Mouse (Mus musculus) lung, embryonic 16.5 days (tissue): ENCODE measurements at regions not wholly inside any gene's neighbourhood (a gene's known extent, or its start where the extent isn't known, plus 50 kb on each side); places are given as distances from the start of the nearest gene placed in this dataset.

Source experiments
- ATAC-seq: fragments of 200-750 bp; cut with Nextera tagmentation; 2 replicates; pipeline ENCODE4 v1.8.0; 2017; ENCODE audit warnings: low read depth, mild to moderate bottlenecking, moderate library complexity
- H3K27ac ChIP-seq: fragments of 300-500 bp; sonication (generic); 2 replicates; pipeline ENCODE4 v1.5.1; 2014; ENCODE audit warnings: mild to moderate bottlenecking, control low read depth, low read length
- H3K27me3 ChIP-seq: fragments of 300-500 bp; sonication (generic); 2 replicates; pipeline ENCODE4 v1.6.1; 2014; ENCODE audit warnings: low read depth, low read length, mixed read lengths; ENCODE audit not compliant: control insufficient read depth, insufficient read depth
- H3K36me3 ChIP-seq: fragments of 300-500 bp; sonication (generic); 2 replicates; pipeline ENCODE4 v1.6.1; 2014; ENCODE audit warnings: low read length; ENCODE audit not compliant: control insufficient read depth, insufficient read depth
- H3K4me1 ChIP-seq: fragments of 300-500 bp; sonication (generic); replicated peaks from 2 replicates; pipeline ENCODE4 v1.6.1; 2014; ENCODE audit warnings: low read length, mixed read lengths; ENCODE audit not compliant: control insufficient read depth, insufficient read depth
- H3K4me2 ChIP-seq: fragments of 300-500 bp; sonication (generic); 2 replicates; pipeline ENCODE4 v1.6.1; 2014; ENCODE audit warnings: low read depth, low read length, control low read depth
- H3K4me3 ChIP-seq: fragments of 300-500 bp; sonication (generic); 2 replicates; pipeline ENCODE4 v1.5.1; 2014; ENCODE audit warnings: mild to moderate bottlenecking, low read length, control low read depth
- H3K9ac ChIP-seq: fragments of 300-500 bp; sonication (generic); 2 replicates; pipeline ENCODE4 v1.6.1; 2014; ENCODE audit warnings: low read length, control low read depth
- H3K9me3 ChIP-seq: fragments of 300-500 bp; sonication (generic); 2 replicates; pipeline ENCODE4 v1.6.1; 2016; ENCODE audit warnings: low read length; ENCODE audit not compliant: control insufficient read depth
- WGBS: fragments of 180-500 bp; shearing (Covaris S2); extraction: QIAGEN DNeasy Blood & Tissue Kit; methylation state at CpG from one replicate; pipeline ENCODE4 v1.1.7; 2014; 5-methylcytosine and 5-hydroxymethylcytosine counted together

GRCm38 (mm10) chr13:99764097-99764714 is 136.7 kb downstream of the Cartpt start:
- H3K4me1 ChIP-seq, result peaks cover 2% of the 10 kb centered on the region; the same call in 1 of the 2 replicates
- H3K4me3 ChIP-seq, result no peak overlapping the region
- H3K36me3 ChIP-seq, result no peaks in the 10 kb centered on the region
- H3K27ac ChIP-seq, result no peak overlapping the region
- no peak overlapping the region for H3K9ac ChIP-seq
- WGBS, result 73% methylated on average over 6 of the region's 6 CpGs
- no peak for ATAC-seq
- H3K9me3 ChIP-seq, result no peaks in the 10 kb centered on the region
- no peak overlapping the region for H3K4me2 ChIP-seq
- no peaks in the 10 kb centered on the region for H3K27me3 ChIP-seq

- no peak overlapping the region for H3K4me2 ChIP-seq
- H3K9me3 ChIP-seq, result no peaks in the 10 kb centered on the region
- no peaks in the 10 kb centered on the region for H3K36me3 ChIP-seq
- peaks cover 2% of the 10 kb centered on the region; the same call in 1 of the 2 replicates for H3K4me1 ChIP-seq
- H3K27me3 ChIP-seq, result no peaks in the 10 kb centered on the region
- ATAC-seq, result no peak
- 63% methylated on average over 9 of the region's 9 CpGs for WGBS
- H3K9ac ChIP-seq, result no peak overlapping the region
- H3K27ac ChIP-seq, result no peak overlapping the region
- H3K4me3 ChIP-seq, result no peak overlapping the region
Measured at GRCm38 (mm10) chr13:99761843-99762242, 139.0 kb downstream of the Cartpt start.

- Histone ChIP-seq H3K27me3 (no peaks in the 10 kb centered on the region), H3K4me3 (no peak overlapping the region), H3K27ac (no peak overlapping the region), H3K4me1 (peaks cover 2% of the 10 kb centered on the region; the same call in 1 of the 2 replicates), H3K9me3 (no peaks in the 10 kb centered on the region), H3K4me2 (no peak overlapping the region), H3K9ac (no peak overlapping the region), H3K36me3 (no peaks in the 10 kb centered on the region)
- 45% methylated on average over 4 of the region's 4 CpGs for WGBS
- no peak for ATAC-seq
Measured at GRCm38 (mm10) chr13:99761423-99761822, 139.5 kb downstream of the Cartpt start.

- no peak for ATAC-seq
- Histone ChIP-seq H3K27ac (no peak overlapping the region), H3K27me3 (no peaks in the 10 kb centered on the region), H3K4me2 (no peak overlapping the region), H3K9me3 (no peaks in the 10 kb centered on the region), H3K9ac (no peak overlapping the region), H3K4me1 (no peaks in the 10 kb centered on the region; the same call in 1 of the 2 replicates), H3K4me3 (no peak overlapping the region), H3K36me3 (no peaks in the 10 kb centered on the region)
- WGBS, result 81% methylated on average over 4 of the region's 4 CpGs
Measured at GRCm38 (mm10) chr13:99760646-99761045, 140.2 kb downstream of the Cartpt start.

- Histone ChIP-seq H3K9me3 (no peaks in the 10 kb centered on the region), H3K27ac (no peak overlapping the region), H3K4me1 (no peaks in the 10 kb centered on the region), H3K9ac (no peak overlapping the region), H3K4me3 (no peak overlapping the region), H3K36me3 (no peaks in the 10 kb centered on the region), H3K4me2 (no peak overlapping the region), H3K27me3 (no peaks in the 10 kb centered on the region)
- 41% methylated on average over 10 of the region's 10 CpGs for WGBS
- ATAC-seq, result no peak
Measured at GRCm38 (mm10) chr13:99759256-99760044, 141.4 kb downstream of the Cartpt start.

GRCm38 (mm10) chr13:99754701-99755100 is 146.2 kb downstream of the Cartpt start:
- Histone ChIP-seq H3K4me1 (no peaks in the 10 kb centered on the region), H3K9ac (no peak overlapping the region), H3K36me3 (no peaks in the 10 kb centered on the region), H3K27ac (no peak overlapping the region), H3K27me3 (no peaks in the 10 kb centered on the region), H3K4me3 (no peak overlapping the region), H3K4me2 (no peak overlapping the region), H3K9me3 (no peaks in the 10 kb centered on the region)
- WGBS, result 50% methylated on average over 5 of the region's 5 CpGs
- no peak for ATAC-seq

GRCm38 (mm10) chr13:99754251-99754652 is 146.6 kb downstream of the Cartpt start:
- no peak overlapping the region for H3K4me3 ChIP-seq
- ATAC-seq, result peak; percentile 52

GRCm38 (mm10) chr13:99753526-99753925 is 147.4 kb downstream of the Cartpt start:
- Histone ChIP-seq H3K27ac (no peak overlapping the region), H3K36me3 (no peaks in the 10 kb centered on the region), H3K4me1 (no peaks in the 10 kb centered on the region), H3K9ac (no peak overlapping the region), H3K4me3 (no peak overlapping the region), H3K9me3 (no peaks in the 10 kb centered on the region), H3K27me3 (no peaks in the 10 kb centered on the region), H3K4me2 (no peak overlapping the region)
- ATAC-seq, result no peak
- 72% methylated on average over 3 of the region's 3 CpGs for WGBS

More at GRCm38 (mm10) chr13:99754251-99754652, 146.6 kb downstream of the Cartpt start:
- H3K36me3 ChIP-seq, result no peaks in the 10 kb centered on the region
- 17% methylated on average over 5 of the region's 5 CpGs for WGBS
- H3K27me3 ChIP-seq, result no peaks in the 10 kb centered on the region
- no peaks in the 10 kb centered on the region for H3K4me1 ChIP-seq
- H3K9me3 ChIP-seq, result no peaks in the 10 kb centered on the region
- H3K9ac ChIP-seq, result no peak overlapping the region
- no peak overlapping the region for H3K27ac ChIP-seq
- no peak overlapping the region for H3K4me2 ChIP-seq

- Histone ChIP-seq H3K27me3 (no peaks in the 10 kb centered on the region), H3K27ac (no peak overlapping the region), H3K36me3 (no peaks in the 10 kb centered on the region), H3K4me2 (no peak overlapping the region), H3K4me3 (no peak overlapping the region), H3K4me1 (no peaks in the 10 kb centered on the region), H3K9me3 (no peaks in the 10 kb centered on the region), H3K9ac (no peak overlapping the region)
- WGBS, result 83% methylated on average over 8 of the region's 8 CpGs
- ATAC-seq, result no peak
Measured at GRCm38 (mm10) chr13:99750729-99751128, 150.2 kb downstream of the Cartpt start.
